Mouse (Mus musculus): Measurements from ENCODE around the gene Aldh18a1.

DNA sequence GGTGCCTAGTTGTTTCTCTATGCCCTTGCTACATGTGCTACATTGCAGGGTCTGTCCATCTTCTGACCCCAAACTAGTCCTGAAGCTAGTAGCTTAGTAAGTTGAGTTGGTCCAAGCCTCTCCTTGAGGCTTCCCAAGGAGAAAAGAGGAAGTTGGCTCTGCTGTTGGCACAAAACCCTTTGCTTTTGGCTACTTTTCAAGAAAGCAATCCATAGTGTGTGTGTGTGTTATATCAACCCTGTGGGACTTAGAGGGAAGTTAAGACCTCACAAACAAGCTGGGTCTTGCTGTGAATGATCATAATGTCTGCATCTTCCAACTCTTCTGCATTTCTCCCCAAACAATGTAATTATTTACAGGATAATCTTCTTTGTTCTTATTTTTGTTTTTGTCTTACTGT is 40.7 kb upstream of the Aldh18a1 start:
- TF ChIP-seq CTCF (conservative IDR thresholded peaks at IDR 0.05; ENCODE audit: low read length): no peak
- no peak for TF ChIP-seq POU5F1 (IDR thresholded peaks at IDR 0.05; ENCODE audit: borderline replicate concordance, low read length)
- no peak for TF ChIP-seq NANOG (IDR thresholded peaks at IDR 0.05; ENCODE audit: borderline replicate concordance, low read length)

Measured in E14TG2a.4 (cell line).